Mouse (Mus musculus) cerebellum, adult 9-10 months (tissue): ENCODE data around the gene Kat6b.
"Not testable (repeated sequence)": the region's sequence is repeated elsewhere in the genome, so short reads cannot be mapped to it uniquely, and the experiment has no call there.

Experiments
- DNase-seq: peaks from one replicate; pipeline ENCODE4 v3.0.0; 2022

The Kat6b gene

GRCm38 (mm10) chr14:21602166-21602565 lies 120.9 kb downstream of the Kat6b start:
- no peak for DNase-seq

GRCm38 (mm10) chr14:21602937-21603336 lies 121.7 kb downstream of the Kat6b start:
- no peak for DNase-seq

GRCm38 (mm10) chr14:21607686-21608085 lies 126.5 kb downstream of the Kat6b start:
- no peak for DNase-seq

- DNase-seq, result no peak
These were observed 127.7 kb downstream of the Kat6b start for GRCm38 (mm10) chr14:21608886-21609285.

- DNase-seq, result peak; percentile 86
These were observed 129.0 kb downstream of the Kat6b start for GRCm38 (mm10) chr14:21610224-21610623.

GRCm38 (mm10) chr14:21613031-21613430 lies 131.8 kb downstream of the Kat6b start:
- DNase-seq, result no peak

- DNase-seq, result no peak
These were observed 132.9 kb downstream of the Kat6b start for GRCm38 (mm10) chr14:21614103-21614502.

GRCm38 (mm10) chr14:21615853-21616252 lies 134.6 kb downstream of the Kat6b start:
- DNase-seq, result no peak

GRCm38 (mm10) chr14:21617221-21617980 lies 136.2 kb downstream of the Kat6b start:
- DNase-seq, result no peak

- DNase-seq, result no peak
These were observed 138.7 kb downstream of the Kat6b start for GRCm38 (mm10) chr14:21619951-21620350.

- no peak for DNase-seq
These were observed 144.7 kb downstream of the Kat6b start for GRCm38 (mm10) chr14:21625946-21626345.

- DNase-seq, result no peak
These were observed 150.5 kb downstream of the Kat6b start for GRCm38 (mm10) chr14:21631665-21632200.

- DNase-seq, result no peak
These were observed 155.3 kb downstream of the Kat6b start for GRCm38 (mm10) chr14:21636548-21636947.

GRCm38 (mm10) chr14:21640806-21641435 lies 159.7 kb downstream of the Kat6b start:
- DNase-seq, result no peak

- no peak for DNase-seq
These were observed 172.6 kb downstream of the Kat6b start for GRCm38 (mm10) chr14:21653813-21654212.

- DNase-seq, result no peak
These were observed 177.9 kb downstream of the Kat6b start for GRCm38 (mm10) chr14:21659155-21659554.

- peak; percentile 73 for DNase-seq
These were observed 178.4 kb downstream of the Kat6b start for GRCm38 (mm10) chr14:21659652-21660051.

GRCm38 (mm10) chr14:21662465-21663142 lies 181.4 kb downstream of the Kat6b start:
- no peak for DNase-seq

GRCm38 (mm10) chr14:21669218-21669617 lies 188.0 kb downstream of the Kat6b start:
- DNase-seq, result no peak

GRCm38 (mm10) chr14:21669633-21670421 lies 188.6 kb downstream of the Kat6b start:
- no peak for DNase-seq

GRCm38 (mm10) chr14:21670422-21671006 lies 189.3 kb downstream of the Kat6b start:
- not testable (repeated sequence) for DNase-seq

GRCm38 (mm10) chr14:21673100-21673499 lies 191.9 kb downstream of the Kat6b start:
- no peak for DNase-seq
